Mouse (Mus musculus) regulatory T cell (primary cell): ENCODE data around the gene Naa15.
"Not testable (repeated sequence)": the region's sequence is repeated elsewhere in the genome, so short reads cannot be mapped to it uniquely, and the experiment has no call there.

Experiments
- in situ Hi-C: fragments of 300-600 bp; cut with MboI, MseI; formaldehyde crosslinking; loops from one replicate; pipeline ENCODE4 v1.15.1; 2025; ENCODE audit warnings: high pct_unique_total_duplicates

Gene Naa15

DNA sequence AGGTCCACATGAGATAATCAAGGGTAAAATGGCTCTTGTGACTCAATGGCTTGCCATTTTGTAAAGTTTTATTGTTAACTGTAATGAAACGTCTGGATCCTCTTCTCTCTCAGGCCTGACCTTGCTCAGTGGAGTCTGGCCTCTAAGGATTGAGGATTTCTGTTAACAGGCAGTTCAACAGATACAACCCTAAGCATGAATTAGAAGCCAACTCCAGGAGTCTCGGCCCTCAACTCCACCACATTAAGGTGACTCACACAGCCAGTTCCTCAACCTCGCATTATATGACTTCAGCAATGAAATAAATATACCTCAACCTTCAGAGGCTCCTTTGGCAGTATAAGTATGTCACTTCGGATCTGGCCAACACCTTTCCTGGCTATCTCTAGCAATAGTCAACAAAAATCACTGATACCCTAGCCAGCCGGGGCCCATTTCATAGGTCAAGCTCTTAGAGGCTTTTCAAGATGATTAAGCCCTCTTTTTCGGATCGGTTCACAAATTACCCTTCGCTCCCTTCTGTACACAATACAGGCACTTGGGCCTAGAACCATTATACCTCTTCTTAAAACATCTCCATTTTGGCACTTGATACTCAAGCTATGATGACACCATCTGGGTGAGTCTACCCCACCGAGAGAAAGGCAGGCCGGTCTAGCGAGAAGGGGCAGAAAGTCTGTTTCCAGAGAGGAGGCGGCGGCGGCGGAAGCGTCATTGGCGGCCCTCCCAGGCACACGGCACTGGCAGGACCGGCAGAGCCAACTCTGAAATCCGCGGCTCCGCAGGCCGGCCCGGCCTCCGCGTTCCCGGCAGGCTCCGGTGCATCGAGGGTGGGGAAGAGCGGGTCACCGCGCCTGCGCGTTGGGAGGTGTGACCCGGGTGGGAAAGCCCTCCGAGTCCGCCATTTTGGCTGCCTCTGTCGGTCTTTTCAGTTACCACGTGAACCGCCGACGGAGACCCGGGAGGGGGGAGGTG lies at the start of gene Naa15:
Gene Naa15 (plus strand): TSS at position 51 of the 975 bp plus-strand sequence.
- in situ Hi-C loops, result no loop called here

DNA sequence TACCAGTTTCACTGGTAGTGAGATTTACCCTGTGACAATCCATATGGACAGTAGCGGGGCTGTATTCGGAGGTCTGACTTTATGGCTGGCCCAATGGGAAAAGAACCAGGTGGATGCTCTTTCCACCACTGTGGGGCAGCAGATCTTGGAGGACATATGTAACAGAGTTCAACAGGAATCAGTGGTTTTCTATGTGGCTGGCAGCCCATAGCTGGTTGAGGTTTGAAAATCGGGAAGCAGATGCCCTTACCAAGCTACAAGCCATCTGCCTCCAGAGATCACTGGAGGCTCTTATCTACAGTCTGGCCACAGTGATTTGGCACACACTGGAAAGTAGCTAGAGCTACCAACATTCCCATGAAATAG lies 49.4 kb upstream of the Naa15 start:
- in situ Hi-C loops, result no loop called here

DNA sequence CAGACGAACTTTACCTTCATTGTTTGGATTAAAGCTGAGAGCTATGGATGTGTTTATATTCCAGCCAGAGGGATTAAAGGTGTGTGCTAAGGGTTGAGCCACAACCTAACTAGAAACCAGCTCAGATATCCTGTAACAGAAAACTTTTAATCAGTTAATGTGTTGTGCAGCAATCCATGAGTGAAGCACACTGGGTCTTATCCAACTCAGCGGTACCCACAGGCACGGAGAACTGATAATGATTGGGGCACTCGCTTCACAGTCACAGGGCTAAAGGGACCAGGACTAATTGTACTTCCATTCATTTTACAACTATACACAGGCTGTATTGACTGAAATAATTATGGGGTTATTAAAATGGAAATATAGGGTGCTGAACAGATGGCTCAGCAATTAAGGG lies 48.0 kb upstream of the Naa15 start:
- in situ Hi-C loops, result no loop called here

DNA sequence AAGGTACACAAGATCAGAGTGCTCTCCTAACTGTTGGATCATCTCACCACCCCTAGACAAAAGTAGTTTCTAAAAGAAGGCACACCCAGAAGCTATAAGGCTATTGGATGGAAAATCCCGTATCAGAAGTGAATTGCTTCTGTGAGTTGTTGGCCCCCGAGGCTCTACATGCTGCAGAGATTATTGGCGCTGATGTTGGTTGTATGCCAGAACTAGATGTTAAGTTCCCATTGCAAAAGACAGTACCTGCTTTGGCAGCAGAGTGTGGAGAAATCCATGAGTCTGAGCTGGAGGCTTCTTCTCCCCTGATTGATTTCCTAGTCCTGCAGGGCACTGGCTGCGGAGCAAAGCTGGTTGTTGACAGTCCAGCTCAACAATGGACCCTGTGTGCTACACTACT lies 46.9 kb upstream of the Naa15 start:
- in situ Hi-C loops, result no loop called here

DNA sequence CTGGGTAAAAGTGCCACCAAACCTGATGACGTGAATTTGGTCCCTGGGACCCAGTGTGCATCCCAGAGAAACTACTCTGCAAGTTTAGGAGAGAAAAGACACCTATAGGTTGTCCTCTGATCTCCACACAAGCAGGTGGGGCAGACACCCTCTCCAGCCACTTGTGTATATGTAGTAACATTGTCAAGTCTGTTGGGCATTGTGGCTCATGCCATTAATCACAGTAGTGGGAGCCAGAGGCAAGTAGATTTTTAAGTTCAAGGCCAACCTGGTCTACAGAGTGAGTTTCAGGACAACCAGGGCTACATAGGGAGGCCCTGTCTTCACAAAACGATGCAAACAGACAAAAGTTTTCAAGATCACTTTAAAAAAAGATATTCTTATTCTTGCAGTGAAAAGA lies 43.1 kb upstream of the Naa15 start:
- in situ Hi-C loops, result no loop called here

DNA sequence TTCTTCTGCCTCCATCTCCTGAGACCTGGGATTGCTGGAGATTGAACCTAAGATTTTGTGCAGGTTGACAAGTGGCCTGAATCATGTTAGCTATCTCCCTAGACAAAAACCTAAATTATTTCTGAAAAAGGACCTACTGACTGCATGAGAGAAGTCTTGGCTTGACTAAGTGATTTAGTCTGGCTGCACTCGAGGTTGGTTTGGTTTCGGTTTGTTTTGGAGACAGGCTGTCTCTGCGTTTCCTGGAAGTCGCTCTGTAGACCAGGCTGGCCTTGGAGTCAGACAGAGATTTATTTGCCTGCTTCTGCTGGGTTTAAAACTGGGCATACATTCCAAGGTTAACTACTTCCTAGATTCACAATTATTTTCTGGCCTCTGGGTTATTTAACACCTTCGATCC lies 42.1 kb upstream of the Naa15 start:
- in situ Hi-C loops, result no loop called here

DNA sequence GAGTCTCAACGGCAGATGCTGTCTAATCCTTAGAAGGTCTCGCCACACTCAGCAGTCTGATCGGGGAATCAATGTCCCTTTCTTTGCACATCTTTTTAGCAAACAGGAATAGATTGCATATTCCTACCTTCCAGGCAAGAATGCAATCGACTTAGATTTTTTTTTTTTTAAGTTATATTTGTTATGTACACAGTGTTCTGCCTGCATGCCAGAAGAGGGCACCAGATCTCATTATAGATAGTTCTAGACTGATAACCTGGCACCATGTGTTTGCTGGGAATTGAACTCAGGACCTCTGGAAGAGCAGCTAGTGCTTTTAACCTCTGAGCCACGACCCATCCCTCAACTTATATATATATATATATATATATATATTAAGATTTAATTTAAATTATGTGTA lies 41.4 kb upstream of the Naa15 start:
- in situ Hi-C loops, result no loop called here

DNA sequence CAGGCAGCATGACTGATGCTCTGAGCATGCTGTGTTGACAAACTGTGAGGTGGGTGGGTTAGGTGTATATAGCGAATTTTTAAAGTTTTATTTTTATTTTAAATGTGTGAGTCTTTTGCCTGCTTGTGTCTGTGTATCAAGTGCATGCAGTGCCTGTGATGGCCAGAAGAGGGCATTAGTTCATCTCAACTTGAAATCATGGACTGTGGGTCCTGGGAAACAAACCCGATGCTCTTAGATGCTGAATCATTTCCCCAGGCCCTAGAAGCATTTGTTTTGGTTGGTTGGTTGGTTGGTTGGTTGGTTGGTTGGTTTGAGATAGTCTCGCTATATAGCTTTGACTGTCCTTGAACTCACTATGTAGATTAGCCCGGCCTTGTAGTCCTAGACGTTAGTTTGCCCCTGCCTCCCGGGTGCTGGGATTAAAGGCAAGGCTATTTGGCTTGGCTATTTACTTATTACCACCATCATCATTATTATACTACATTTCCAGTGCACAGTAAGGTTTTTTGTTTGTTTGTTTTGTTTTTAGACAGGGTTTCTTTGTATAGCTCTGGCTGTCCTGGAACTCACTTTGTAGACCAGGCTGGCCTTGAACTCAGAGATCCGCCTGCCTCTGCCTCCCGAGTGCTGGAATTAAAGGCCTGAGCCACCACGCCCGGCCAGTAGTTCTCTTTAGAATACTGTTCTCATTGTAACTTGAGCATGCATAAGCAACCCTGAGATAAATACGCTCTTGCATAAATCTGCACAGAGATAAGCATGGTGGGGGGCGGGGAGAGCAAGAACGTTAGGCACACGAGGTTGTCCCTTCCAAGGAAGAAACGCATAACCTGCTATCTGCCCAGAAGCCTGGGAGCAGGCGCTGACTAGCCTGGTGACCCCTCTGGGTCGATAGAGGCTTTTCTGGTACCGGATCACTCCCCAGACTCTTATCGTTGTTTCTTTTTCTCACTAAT lies 39.4 kb upstream of the Naa15 start:
- in situ Hi-C loops, result no loop called here

DNA sequence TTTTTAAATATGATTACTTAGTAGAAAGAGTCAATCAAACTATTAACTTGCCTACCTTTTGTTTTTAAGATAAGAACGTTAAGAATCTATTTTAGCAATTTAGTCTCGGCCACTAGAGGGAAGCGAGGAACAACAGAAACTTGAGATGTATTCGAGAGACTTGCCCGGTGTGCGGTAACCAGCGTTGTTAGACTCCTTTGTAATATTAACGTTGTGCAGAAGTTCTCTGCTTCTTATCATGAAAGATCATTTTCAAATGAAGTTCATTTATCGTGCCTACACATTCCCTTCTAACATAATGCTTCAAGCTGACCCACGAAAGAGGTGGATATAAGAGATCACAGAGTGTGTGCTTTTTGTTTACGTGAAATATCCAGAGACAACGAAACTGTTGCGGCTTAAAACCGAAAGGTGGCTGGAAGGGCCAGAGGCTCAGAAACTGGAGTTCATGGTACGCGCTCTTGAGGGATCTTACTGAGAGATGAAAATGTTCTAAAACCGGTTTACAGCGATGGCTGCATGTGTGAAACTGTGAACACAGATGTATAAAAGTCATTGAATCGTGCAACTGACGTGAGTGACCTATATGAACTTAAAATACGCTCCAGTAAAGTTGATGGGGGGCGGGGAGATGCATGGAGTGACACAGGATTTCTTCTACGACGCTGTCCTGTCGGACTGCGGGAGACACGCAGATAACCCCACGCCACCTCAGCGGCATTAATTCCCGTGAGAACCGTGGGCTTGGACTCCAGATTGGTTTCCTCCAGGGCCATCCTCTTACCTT lies 36.9 kb upstream of the Naa15 start:
- in situ Hi-C loops, result no loop called here

DNA sequence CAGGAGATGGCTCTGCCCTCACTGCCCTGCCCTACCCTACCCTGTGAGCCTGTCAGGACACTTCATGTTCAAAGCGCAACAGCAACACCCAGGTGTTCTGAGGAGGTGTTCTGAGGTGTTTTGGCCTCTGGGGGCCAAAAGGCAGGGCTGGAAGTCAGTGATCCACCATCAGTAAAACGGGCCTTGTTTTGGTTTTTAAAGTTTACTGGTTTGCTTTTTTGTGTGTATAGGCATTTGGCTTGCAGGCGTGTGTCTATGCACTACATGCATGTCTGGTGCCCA lies 36.3 kb upstream of the Naa15 start:
- in situ Hi-C loops, result no loop called here

DNA sequence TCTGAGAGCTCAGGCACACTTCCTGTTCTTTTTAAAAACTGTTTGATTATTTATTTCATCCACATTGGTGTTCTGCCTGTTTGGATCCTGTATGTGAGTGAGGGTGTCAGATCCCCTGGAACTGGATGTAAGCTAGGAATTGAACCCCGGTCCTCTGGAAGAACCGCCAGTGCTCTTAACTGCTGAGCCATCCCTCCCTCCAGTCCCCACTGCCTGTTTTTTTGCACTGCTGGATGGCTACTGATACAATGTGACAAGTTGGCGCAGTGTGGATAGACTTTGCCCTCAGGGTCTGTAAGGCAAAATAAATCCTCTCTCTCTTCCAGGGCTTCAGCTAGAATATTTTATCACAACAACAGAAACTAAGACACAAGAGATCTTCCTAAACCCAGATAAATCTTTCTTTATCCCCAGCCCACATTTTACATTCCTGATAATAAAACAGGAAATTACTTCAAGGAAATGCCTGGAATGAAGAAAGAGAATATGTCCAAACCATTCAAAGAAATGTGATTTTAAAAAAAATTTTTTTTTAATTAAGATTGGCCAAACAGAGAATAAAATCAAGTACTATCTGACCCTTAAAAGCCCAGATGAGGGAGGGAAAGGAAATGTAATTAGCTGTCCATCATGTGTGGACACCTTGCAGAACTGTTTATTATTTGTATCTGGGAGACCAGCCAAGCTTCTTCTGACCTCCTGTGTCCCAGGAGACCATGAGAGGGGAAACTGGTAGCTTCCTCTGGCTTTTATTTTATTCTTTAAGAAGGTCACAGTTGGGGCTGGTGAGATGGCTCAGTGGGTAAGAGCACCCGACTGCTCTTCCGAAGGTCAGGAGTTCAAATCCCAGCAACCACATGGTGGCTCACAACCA lies 34.9 kb upstream of the Naa15 start:
- in situ Hi-C loops, result no loop called here

DNA sequence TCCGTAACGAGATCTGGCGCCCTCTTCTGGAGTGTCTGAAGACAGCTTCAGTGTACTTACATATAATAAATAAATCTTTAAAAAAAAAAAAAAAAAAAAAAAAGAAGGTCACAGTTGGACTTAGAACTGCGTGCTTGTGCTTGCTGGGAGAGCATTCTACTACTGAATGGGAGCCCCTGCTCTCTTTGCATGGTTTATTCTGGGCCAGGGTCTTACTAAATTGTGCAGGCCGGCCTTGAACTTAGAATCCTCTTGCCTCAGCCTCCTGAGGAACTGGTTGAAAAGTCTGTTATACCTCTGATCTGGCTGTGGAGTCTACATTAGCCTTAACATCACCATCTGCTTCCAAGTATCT lies 34.3 kb upstream of the Naa15 start:
- in situ Hi-C loops, result no loop called here

DNA sequence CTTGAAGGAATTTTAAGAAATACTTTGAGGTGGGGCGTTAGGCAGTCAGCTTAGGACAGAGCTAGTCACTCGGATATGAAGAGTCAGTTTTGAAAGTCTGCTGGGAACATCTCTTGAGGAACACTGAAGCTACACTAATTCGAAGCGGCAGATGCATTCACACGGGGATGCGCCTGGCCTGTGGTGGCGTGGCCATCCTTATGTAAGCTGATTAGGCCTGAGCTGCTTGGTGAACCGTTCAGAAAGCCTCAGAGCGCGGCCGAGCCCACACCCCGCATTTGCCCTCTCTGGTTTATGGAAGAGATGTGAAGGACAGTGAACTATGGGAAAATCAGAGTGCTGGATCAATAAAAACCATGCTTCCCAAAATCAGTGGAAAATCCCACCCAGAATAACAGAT lies 31.5 kb upstream of the Naa15 start:
- in situ Hi-C loops, result no loop called here

DNA sequence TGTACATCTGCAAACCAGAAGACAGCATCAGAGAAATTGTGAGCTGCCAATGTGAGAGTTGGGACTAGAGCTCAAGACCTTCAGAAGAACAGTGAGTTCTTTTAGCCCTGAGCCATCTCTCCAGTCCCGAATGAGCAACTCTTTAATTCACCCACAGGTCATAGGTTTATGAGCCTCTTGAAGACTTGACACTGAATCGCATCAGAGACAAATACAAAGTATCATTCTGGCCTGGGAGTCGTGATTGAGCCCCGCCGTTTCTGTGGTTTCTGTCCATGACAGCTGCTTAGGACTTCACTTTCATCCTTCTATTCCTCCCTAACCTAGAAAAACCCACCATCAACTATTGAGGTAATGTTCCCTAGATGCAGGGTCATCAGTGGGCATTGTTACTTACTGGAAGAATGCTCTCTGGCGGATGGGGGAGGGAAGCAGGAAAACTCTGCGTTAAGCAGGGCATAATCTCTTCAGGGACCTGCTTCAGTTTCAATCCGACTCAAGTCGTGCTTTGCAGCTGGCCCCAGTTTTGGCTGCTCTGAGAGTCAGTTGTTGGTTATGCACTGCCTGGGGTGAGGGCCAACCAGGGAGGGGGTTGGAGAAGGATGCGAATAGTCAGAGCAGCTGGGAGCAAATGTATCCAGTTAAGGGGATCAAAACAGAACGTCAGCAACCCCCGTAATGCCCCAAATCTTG lies 28.4 kb upstream of the Naa15 start:
- in situ Hi-C loops, result no loop called here

DNA sequence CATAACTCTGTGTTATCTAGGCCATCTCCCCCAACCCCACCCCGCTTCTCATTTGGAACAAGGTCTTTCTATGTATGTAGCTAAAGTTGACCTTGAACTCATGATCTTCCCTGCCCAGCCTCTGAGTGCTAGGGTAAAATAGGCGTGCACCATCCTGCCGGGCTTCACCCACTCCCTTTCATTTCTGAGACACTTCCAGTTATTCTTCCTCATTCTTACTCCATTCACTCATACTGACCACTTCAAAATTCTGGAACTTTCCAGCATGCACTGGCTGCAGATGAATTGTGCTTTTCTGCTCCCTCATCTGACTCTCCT lies 27.9 kb upstream of the Naa15 start:
- in situ Hi-C loops, result no loop called here

DNA sequence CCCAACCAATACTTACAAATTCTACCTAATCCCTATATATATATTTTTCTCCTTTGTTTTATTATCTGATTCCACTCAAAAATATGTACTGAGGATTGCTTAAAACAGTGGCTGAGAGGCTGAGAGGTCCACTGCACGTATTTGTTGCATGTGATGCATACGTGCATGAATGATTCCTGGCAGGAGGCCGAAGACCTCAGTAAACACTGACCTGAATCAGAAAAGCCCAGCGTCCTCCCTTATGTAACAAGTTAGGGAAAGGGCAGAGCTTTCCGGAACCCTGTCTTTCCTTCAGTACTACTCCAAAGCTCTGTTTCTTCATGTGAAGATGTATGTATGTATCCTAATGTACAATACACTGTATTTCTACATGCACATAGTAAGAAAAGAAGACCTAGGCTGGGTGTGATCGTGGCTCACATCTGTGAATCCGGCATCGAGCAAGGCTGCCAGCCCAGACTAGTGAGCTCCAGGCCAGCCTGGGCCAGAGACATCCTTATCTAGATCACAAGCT lies 27.0 kb upstream of the Naa15 start:
- in situ Hi-C loops, result no loop called here

DNA sequence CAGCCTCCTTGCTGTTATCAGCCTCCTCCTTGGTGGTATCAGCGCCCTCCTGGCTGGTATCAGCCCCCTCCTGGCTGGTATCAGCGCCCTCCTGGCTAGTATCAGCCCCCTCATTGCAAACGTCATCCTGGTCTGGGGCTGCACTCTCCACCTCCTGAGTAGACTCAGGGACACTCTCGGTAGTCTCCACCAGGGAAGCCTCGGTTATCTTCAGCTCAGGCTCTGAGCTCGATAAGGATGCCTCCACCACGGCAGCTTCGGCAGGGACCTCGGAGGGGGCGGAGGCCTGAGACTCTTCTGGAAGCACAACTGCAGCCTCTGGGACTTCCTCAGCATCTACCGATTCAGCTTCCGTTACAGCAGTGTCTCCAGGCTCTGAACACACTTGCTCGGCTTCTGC lies 26.0 kb upstream of the Naa15 start:
- in situ Hi-C loops, result no loop called here

DNA sequence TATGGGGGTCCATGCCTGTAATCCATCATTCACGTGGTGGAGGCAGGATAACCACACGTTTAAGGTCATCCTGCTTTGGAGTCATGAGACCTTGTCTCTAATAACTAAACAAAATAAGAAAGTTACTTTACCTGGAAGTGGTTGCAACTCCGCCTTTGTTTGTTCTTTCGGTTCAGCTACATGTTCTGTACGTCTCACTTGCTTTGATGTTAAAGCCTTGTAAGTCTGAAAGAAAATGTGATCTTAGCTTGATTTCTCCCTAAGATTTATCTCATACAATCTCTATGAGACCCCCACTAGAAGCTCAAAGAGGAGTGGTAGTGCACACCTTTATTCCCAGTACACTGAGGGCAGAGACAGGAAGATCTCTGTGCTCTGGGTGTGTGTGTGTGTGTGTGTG lies 23.9 kb upstream of the Naa15 start:
- in situ Hi-C loops, result no loop called here

DNA sequence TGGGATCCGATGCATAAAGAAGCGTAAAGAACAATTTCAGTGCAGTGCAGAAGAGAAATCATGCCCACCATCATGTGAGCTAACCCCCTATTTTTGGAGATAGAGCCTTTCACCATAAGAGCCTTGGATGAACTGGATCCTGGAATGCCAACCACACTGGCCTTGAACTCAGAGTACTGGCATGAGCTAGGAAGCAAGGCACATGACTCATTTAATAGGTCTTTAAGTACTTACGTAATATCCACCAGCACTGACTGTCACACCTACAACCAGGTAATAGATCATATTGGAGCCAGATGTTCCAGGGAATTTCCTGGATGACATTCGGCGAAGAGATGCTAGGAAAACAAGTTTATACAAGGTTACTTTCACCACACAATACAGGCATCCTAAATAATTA lies 23.4 kb upstream of the Naa15 start:
- in situ Hi-C loops, result no loop called here

DNA sequence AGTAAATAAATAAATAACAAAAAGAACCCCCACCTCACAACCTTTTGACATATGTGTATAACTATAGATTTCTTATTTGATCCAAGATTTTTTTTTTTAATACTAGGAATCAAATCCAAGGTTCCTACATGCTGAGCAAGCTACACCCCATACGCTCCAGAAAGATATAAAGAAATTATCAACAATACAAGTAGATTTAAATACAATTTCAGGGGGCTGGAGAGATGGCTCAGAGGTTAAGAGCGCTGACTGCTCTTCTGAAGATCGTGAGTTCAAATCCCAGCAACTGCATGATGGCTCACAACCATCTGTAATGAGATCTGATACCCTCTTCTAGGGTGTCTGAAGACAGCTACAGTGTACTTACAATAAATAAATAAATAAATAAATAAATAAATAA lies 21.9 kb upstream of the Naa15 start:
- in situ Hi-C loops, result not testable (repeated sequence)

DNA sequence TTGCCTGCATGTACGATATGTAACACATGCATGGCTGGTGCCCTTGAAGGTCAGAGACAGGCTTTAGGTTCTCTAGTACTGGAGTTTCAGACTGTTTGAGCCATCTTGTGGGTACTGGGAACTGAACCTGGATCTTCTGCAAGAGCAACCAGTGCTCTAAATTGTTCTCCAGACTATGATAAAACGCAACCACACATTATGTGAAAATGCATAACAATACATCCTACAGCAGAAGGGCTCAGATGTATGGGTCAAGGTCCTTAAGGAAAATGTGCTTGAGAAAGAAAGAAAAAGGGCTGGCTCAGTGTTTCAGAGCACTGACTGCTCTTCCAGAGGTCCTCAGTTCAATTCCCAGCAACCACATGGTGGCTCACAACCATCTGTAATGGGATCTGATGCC lies 21.3 kb upstream of the Naa15 start:
- in situ Hi-C loops, result no loop called here
